Mouse (Mus musculus): ENCODE results near the gene Reep3.

Reep3 gene

DNA sequence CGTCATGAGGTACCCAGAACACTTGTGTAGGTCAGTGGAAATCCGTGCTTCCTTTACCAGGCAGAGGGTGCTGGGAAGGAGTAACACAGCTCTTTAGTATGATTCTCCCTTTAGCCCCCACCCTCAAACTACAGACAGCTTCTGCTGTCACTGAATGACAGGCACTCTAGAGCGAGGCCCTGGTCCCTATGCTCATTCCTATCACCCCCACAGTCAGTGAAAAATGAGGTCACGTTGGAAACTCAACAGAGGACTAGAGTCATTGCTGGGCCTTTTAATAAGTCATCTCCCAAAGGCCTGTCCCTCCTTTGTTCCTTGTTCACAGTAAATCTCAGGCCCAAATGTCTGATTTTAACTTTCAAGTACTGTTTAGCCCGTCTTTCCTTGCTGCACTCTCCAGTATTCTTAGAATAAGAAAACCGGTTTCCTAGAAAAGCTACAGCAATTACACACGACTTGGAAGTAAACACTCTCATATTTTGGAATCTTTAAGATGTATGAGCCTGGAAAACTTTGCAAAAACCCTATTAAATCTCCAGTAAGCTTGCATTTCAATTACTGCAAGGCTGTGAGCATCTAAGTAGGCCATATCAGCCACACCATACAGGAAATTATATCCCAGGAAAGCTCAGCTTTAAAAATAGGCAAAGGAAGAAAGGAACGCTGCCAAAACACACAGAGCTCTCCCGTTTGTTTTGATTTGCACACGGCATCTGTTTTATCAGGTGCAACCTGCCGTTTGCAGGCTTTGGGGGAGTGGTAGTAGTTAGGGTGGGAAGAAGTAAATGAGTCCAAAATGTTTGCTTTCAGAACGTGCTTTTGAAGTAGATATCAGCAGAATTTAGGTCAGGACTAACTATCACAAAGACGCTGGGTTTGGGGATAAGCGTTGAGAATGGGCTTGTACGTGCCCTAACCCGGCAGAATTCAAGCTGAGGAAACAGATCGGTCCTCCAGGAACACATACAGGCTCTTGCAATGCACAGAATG, 40.6 kb downstream of the Reep3 start:
- DNase-seq (ENCODE audit: low read depth in 2 of 2, low spot score in 2 of 2): no peak

GRCm38 (mm10) chr10:67053475-67053874, 43.3 kb downstream of the Reep3 start:
- no peak for DNase-seq (ENCODE audit: low read depth in 2 of 2, low spot score in 2 of 2)

- no peak for DNase-seq (ENCODE audit: low read depth in 2 of 2, low spot score in 2 of 2)
These were observed 44.3 kb downstream of the Reep3 start for GRCm38 (mm10) chr10:67052429-67052828.

DNA sequence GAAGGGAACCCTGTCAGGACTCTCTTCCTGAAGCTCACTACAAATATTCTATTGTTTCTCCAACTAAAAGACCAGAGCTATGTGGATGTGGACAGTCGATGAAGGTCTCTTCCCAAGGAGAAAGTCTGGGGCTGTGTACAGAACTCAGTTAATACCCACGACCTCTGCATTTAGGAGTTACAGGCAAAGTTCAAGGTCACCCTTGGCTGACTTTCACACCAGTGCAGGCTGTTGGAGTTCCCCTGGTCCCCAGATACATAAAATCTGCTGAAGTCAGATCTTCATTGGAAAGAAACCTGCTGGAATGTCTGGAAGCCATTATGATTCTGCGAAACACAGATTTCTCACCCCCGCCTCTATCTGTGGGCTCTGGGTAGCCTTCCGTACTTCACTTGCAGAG, 45.3 kb downstream of the Reep3 start:
- no peak for DNase-seq (ENCODE audit: low read depth in 2 of 2, low spot score in 2 of 2)

- no peak for DNase-seq (ENCODE audit: low read depth in 2 of 2, low spot score in 2 of 2)
These were observed 46.0 kb downstream of the Reep3 start for GRCm38 (mm10) chr10:67050766-67051165.

GRCm38 (mm10) chr10:67049621-67050020, 47.1 kb downstream of the Reep3 start:
- no peak for DNase-seq (ENCODE audit: low read depth in 2 of 2, low spot score in 2 of 2)

DNA sequence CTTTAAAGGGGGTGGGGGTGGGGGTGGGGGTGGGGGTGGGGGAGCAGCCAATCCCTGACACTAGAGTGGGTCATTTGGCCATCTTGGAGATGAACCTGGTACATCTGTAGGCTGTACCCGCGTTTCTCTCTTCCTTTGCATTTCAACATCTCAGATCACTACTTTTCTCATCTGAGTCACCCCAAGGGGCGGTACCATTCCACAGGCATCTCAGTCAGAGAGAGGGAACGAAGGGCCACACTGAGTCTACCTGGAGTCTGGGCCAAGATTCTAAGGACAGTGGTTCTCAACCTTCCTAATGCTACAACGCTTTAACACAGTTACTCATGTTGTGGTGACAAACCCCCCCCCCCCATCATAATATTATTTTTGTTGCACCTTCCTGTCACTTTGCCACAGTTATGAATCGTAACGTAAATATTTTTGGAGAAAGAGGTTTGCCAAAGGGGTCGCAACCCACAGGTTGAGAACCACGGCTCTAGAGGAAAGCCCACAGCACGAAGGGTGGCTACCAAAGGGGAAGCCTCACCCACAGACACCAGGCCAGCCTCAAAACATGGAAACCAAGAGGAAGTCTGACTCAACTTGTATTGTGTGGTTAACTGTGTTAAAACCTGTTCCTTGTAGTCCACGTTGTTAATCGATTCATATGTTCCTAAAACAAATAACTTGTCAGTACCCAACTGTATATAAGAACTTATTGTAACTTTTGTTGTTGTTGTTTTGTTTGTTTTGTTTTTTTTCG, 47.7 kb downstream of the Reep3 start:
- no peak for DNase-seq (ENCODE audit: low read depth in 2 of 2, low spot score in 2 of 2)

DNA sequence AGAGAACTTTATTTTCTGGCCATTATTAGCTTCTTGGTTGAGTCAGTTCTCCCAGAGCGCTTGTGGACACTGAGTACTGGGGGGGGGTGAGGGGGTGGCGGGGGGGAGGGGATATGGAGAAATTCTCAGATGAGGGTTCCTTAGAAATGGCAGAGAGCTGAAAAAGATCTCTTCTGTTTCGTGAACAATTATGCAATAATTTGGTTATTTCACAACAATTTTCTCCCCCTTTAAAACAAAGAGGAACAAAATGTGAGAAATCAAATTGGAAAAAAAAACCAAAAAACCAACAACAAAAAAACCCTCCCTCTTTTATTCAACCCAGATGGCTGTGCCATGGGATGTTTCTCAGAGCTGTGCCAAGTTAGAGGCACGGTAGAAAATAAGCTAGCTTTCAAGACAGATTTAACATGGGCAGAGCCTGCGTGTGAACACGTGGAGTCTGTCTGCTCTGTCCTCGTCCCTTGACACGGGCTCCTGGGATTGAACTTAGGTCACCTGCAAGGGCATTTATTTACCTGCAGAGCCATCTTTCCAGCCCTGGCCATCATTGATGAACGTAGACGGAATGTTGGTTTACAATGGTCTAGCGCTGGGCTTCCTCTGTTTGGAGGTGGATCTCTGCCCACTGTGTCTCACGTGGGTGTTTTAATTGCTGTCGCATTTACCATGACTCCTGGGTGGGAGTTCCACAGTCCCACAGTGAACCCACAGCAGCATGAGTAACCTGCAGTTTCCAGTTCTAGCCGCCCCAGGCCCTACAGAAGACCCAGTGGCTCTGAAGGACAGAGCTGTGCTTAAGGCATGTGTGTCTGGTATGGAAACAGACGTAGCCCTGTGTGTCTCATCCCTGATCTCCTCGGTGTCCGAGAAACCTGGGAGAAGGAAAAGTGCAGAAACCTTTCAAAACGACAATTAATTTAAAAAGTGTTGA, 48.8 kb downstream of the Reep3 start:
- DNase-seq (ENCODE audit: low read depth in 2 of 2, low spot score in 2 of 2): no peak

- no peak for DNase-seq (ENCODE audit: low read depth in 2 of 2, low spot score in 2 of 2)
These were observed 51.4 kb downstream of the Reep3 start for GRCm38 (mm10) chr10:67045192-67045899.

GRCm38 (mm10) chr10:67044346-67044745, 52.4 kb downstream of the Reep3 start:
- DNase-seq (ENCODE audit: low read depth in 2 of 2, low spot score in 2 of 2): no peak

- DNase-seq (ENCODE audit: low read depth in 2 of 2, low spot score in 2 of 2): no peak
These were observed 53.5 kb downstream of the Reep3 start for GRCm38 (mm10) chr10:67043236-67043635.

DNA sequence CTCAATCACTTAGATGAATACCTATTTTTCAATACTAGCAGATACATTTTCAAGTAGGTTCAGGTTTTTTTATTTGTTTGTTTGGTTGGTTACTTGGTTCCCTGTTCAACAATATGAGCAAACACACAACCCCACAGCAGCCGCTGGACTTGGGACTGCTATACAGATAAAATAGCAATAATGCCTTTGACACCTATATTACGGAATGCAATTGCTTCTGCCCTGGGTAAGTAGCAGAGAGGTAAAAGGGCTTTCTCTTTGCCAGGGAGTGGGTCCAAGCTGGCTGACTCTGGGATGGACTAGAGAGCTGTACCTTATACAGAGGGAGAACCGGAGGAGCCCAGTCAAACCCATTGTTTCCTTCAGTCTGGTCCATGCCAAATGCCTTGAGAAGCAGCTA, 56.3 kb downstream of the Reep3 start:
- DNase-seq (ENCODE audit: low read depth in 2 of 2, low spot score in 2 of 2): no peak

- DNase-seq (ENCODE audit: low read depth in 2 of 2, low spot score in 2 of 2): no peak
These were observed 57.7 kb downstream of the Reep3 start for GRCm38 (mm10) chr10:67039001-67039400.

DNA sequence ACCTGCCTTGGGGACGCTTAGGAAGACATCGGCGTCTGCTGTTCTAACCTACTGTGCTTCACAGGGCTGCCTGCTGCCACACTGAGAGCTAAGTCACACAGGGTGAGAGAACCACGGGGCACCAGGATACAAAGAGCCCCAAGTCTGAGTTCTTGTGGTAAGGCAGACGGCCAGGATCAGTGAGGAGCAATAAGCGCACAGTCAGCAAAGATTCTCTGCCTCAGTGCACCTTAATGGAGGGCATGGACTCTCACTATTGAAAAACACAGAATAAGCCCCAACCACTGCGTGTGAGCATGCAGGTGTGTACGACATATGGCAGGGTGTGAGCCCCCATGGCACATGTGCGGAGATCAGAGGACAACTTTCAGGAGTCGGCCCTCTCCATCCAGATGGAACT, 60.2 kb downstream of the Reep3 start:
- DNase-seq (ENCODE audit: low read depth in 2 of 2, low spot score in 2 of 2): no peak

DNA sequence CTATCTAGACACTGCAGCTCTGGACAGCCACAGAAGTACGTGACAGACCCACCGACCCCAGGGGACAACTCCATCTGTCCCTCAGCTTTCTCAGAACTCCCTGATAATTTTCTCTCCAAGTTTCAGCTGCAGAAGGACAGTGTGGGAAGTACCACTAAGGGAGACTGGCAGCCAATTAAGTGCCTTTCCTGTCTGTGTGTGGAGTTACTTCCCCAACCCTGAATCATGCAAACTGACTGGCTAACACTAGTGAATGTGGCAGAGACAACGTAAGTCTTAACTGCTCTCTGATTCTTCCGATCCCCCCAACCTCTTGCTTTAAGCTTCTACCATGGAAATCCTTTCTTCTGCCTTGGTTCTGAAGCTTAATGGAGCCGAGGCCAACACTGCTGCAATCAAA, 60.6 kb downstream of the Reep3 start:
- DNase-seq (ENCODE audit: low read depth in 2 of 2, low spot score in 2 of 2): no peak

DNA sequence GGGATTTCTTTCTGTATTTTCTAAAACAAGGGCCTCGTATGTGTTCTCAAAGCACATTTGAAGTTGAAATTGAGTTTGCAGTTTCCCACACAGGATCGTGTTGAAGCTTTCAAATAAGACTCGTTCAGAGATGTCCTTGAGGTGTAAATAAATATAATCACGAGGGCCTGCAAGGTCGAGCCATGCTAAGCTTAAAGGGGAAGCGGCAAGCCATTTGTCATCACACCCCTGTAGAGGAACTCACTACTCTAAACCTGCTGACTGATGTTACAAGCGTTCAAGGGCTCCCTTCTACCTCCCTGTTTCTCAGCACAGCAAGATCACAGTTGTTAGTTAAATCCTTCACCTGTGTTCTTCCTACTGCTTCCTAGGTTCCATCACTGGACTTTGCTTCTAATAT, 65.6 kb downstream of the Reep3 start:
- DNase-seq (ENCODE audit: low read depth in 2 of 2, low spot score in 2 of 2): no peak

DNA sequence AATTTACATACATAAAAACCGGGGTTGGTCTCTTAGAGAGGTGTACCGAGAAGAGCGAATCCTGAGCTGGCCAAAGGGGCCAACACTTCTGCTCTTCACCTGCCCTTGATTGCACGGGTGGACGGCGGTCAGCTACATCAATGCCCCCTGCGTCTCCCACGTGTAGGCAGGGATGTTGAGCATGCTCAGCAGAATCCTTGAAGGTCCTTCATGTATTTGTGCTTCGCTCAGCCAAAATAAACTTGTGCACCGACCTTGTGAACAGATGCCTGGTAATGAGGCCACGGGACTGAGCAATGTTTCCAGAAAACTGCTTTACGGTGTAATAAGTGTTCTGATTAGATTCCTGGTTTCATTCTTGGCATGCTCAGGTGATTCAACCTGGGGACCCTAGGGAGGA, 67.4 kb downstream of the Reep3 start:
- DNase-seq (ENCODE audit: low read depth in 2 of 2, low spot score in 2 of 2): no peak

GRCm38 (mm10) chr10:67026375-67026774, 70.4 kb downstream of the Reep3 start:
- no peak for DNase-seq (ENCODE audit: low read depth in 2 of 2, low spot score in 2 of 2)

- DNase-seq (ENCODE audit: low read depth in 2 of 2, low spot score in 2 of 2): no peak
These were observed 71.0 kb downstream of the Reep3 start for GRCm38 (mm10) chr10:67025573-67026236.

- DNase-seq (ENCODE audit: low read depth in 2 of 2, low spot score in 2 of 2): no peak
These were observed 72.4 kb downstream of the Reep3 start for GRCm38 (mm10) chr10:67024391-67024790.

Data from CD8-positive naive resting alpha-beta T cell, adult 2 months (primary cell).